Mouse (Mus musculus) midbrain, embryonic 15.5 days (tissue): ENCODE measurements around the gene Btbd9. TPM values are rescaled to one million over a fixed set of nuclear protein-coding genes. Genes with fewer than 3 reads are reported as not detected.
A peak's percentile ranks its signal among the peaks of the same experiment; 100 is the strongest.

Experiments used
- ATAC-seq: fragments of 200-750 bp; cut with Nextera tagmentation; replicated peaks from 2 replicates; pipeline ENCODE4 v1.8.0; 2017; ENCODE audit warnings: moderate TSS enrichment
- H3K27ac ChIP-seq: fragments of 300-500 bp; sonication (generic); 2 replicates; pipeline ENCODE4 v1.5.1; 2015; ENCODE audit warnings: mild to moderate bottlenecking, inconsistent platforms
- H3K27me3 ChIP-seq: fragments of 300-500 bp; sonication (generic); replicated peaks from 2 replicates; pipeline ENCODE4 v1.6.1; 2015; ENCODE audit warnings: inconsistent platforms
- H3K36me3 ChIP-seq: fragments of 300-500 bp; sonication (generic); replicated peaks from 2 replicates; pipeline ENCODE4 v1.6.1; 2015; ENCODE audit warnings: inconsistent platforms
- H3K4me1 ChIP-seq: fragments of 300-500 bp; sonication (generic); 2 replicates; pipeline ENCODE4 v1.6.1; 2015; ENCODE audit warnings: inconsistent platforms
- H3K4me2 ChIP-seq: fragments of 300-500 bp; sonication (generic); 2 replicates; pipeline ENCODE4 v1.6.1; 2015; ENCODE audit warnings: inconsistent platforms, mild to moderate bottlenecking, moderate library complexity
- H3K4me3 ChIP-seq: fragments of 300-500 bp; sonication (generic); 2 replicates; pipeline ENCODE4 v1.5.1; 2015; ENCODE audit warnings: mild to moderate bottlenecking, inconsistent platforms
- H3K9ac ChIP-seq: fragments of 300-500 bp; sonication (generic); 2 replicates; pipeline ENCODE4 v1.6.1; 2015; ENCODE audit warnings: mild to moderate bottlenecking, inconsistent platforms
- H3K9me3 ChIP-seq: fragments of 300-500 bp; sonication (generic); 2 replicates; pipeline ENCODE4 v1.6.1; 2016; ENCODE audit warnings: inconsistent platforms
- WGBS: fragments of 180-500 bp; shearing (Covaris S2); methylation state at CpG from one replicate; pipeline ENCODE4 v1.1.7; 2015; ENCODE audit warnings: mixed read lengths; 5-methylcytosine and 5-hydroxymethylcytosine counted together
- polyA plus RNA-seq: library from polyadenylated mRNA; unstranded; fragments of >200 nt; fragmentation: Nextera tagmentation; extraction: Ambion mirVana; gene quantifications from 2 replicates; pipeline ENCODE4 v1.2.1, GENCODE M21; 2015

Gene Btbd9
- polyA plus RNA-seq, 1 experiment from 2014 or later, result 163 TPM

- 92% methylated on average over 4 of the region's 4 CpGs for WGBS
- no peaks in the 10 kb centered on the region for H3K27me3 ChIP-seq
- no peak overlapping the region for H3K27ac ChIP-seq
- H3K9me3 ChIP-seq, result no peaks in the 10 kb centered on the region
- H3K4me1 ChIP-seq, result peaks cover 34% of the 10 kb centered on the region
- H3K36me3 ChIP-seq, result no peaks in the 10 kb centered on the region
- H3K4me2 ChIP-seq, result no peak overlapping the region
- ATAC-seq, result no peak
- no peak overlapping the region for H3K4me3 ChIP-seq
- H3K9ac ChIP-seq, result no peak overlapping the region
Observed at GRCm38 (mm10) chr17:30230428-30230827, 345.9 kb downstream of the Btbd9 start.

GRCm38 (mm10) chr17:30228439-30229215, 347.7 kb downstream of the Btbd9 start:
- Histone ChIP-seq H3K9me3 (no peaks in the 10 kb centered on the region), H3K9ac (no peak overlapping the region), H3K4me1 (peaks cover 43% of the 10 kb centered on the region), H3K27ac (no peak overlapping the region), H3K4me2 (no peak overlapping the region), H3K27me3 (no peaks in the 10 kb centered on the region), H3K36me3 (no peaks in the 10 kb centered on the region), H3K4me3 (no peak overlapping the region)
- WGBS, result 85% methylated on average over 10 of the region's 10 CpGs
- no peak for ATAC-seq

- Histone ChIP-seq H3K27ac (peak overlapping the region; percentile 55), H3K9me3 (no peaks in the 10 kb centered on the region), H3K4me2 (no peak overlapping the region), H3K4me1 (peaks cover 51% of the 10 kb centered on the region), H3K9ac (no peak overlapping the region), H3K27me3 (no peaks in the 10 kb centered on the region), H3K36me3 (no peaks in the 10 kb centered on the region), H3K4me3 (no peak overlapping the region)
- 21% methylated on average over 5 of the region's 5 CpGs for WGBS
- ATAC-seq, result peak; percentile 44
Observed at GRCm38 (mm10) chr17:30225030-30225740, 351.1 kb downstream of the Btbd9 start.

- Histone ChIP-seq H3K4me2 (no peak overlapping the region), H3K36me3 (no peaks in the 10 kb centered on the region), H3K4me3 (no peak overlapping the region), H3K4me1 (peaks cover 40% of the 10 kb centered on the region), H3K9me3 (no peaks in the 10 kb centered on the region), H3K9ac (no peak overlapping the region), H3K27me3 (no peaks in the 10 kb centered on the region), H3K27ac (no peak overlapping the region)
- ATAC-seq, result no peak
- 29% methylated on average over 12 of the region's 12 CpGs for WGBS
Observed at GRCm38 (mm10) chr17:30222837-30223236, 353.5 kb downstream of the Btbd9 start.

GRCm38 (mm10) chr17:30222361-30222760, 353.9 kb downstream of the Btbd9 start:
- Histone ChIP-seq H3K27me3 (no peaks in the 10 kb centered on the region), H3K27ac (no peak overlapping the region), H3K36me3 (no peaks in the 10 kb centered on the region), H3K9me3 (no peaks in the 10 kb centered on the region), H3K4me1 (peaks cover 40% of the 10 kb centered on the region), H3K4me3 (no peak overlapping the region), H3K4me2 (no peak overlapping the region), H3K9ac (no peak overlapping the region)
- no peak for ATAC-seq
- WGBS, result 70% methylated on average over 11 of the region's 11 CpGs

- Histone ChIP-seq H3K27ac (no peak overlapping the region), H3K4me3 (no peak overlapping the region), H3K4me1 (peaks cover 40% of the 10 kb centered on the region), H3K9me3 (no peaks in the 10 kb centered on the region), H3K27me3 (no peaks in the 10 kb centered on the region), H3K4me2 (no peak overlapping the region), H3K9ac (no peak overlapping the region), H3K36me3 (no peaks in the 10 kb centered on the region)
- 79% methylated on average over 14 of the region's 14 CpGs for WGBS
- no peak for ATAC-seq
Observed at GRCm38 (mm10) chr17:30221677-30222076, 354.6 kb downstream of the Btbd9 start.

- peaks cover 11% of the 10 kb centered on the region; the same call in 1 of the 2 replicates for H3K4me1 ChIP-seq
- no peak overlapping the region for H3K27ac ChIP-seq
- H3K9me3 ChIP-seq, result no peaks in the 10 kb centered on the region
- no peak for ATAC-seq
- H3K4me3 ChIP-seq, result no peak overlapping the region
- H3K9ac ChIP-seq, result no peak overlapping the region
- WGBS, result 61% methylated on average over 4 of the region's 4 CpGs
- no peaks in the 10 kb centered on the region for H3K27me3 ChIP-seq
- H3K36me3 ChIP-seq, result no peaks in the 10 kb centered on the region
- no peak overlapping the region for H3K4me2 ChIP-seq
Observed at GRCm38 (mm10) chr17:30215741-30216140, 360.5 kb downstream of the Btbd9 start.

- WGBS, result 93% methylated on average over 6 of the region's 6 CpGs
Observed at GRCm38 (mm10) chr17:30214393-30214792, 361.9 kb downstream of the Btbd9 start.

GRCm38 (mm10) chr17:30213371-30213770, 362.9 kb downstream of the Btbd9 start:
- no peaks in the 10 kb centered on the region for H3K27me3 ChIP-seq
- WGBS, result 93% methylated on average over 5 of the region's 5 CpGs
- no peak overlapping the region for H3K9ac ChIP-seq
- H3K9me3 ChIP-seq, result no peaks in the 10 kb centered on the region
- H3K4me3 ChIP-seq, result no peak overlapping the region
- H3K4me2 ChIP-seq, result no peak overlapping the region
- peaks cover 8% of the 10 kb centered on the region for H3K36me3 ChIP-seq
- no peak for ATAC-seq
- peaks cover 11% of the 10 kb centered on the region; the same call in 1 of the 2 replicates for H3K4me1 ChIP-seq
- peak overlapping the region; percentile 37; the same call in 1 of the 2 replicates for H3K27ac ChIP-seq

More at GRCm38 (mm10) chr17:30214393-30214792, 361.9 kb downstream of the Btbd9 start:
- Histone ChIP-seq H3K9me3 (no peaks in the 10 kb centered on the region), H3K36me3 (peaks cover 2% of the 10 kb centered on the region; the same call in 1 of the 2 replicates), H3K4me1 (peaks cover 11% of the 10 kb centered on the region; the same call in 1 of the 2 replicates), H3K27me3 (no peaks in the 10 kb centered on the region), H3K4me2 (no peak overlapping the region), H3K4me3 (no peak overlapping the region), H3K27ac (no peak overlapping the region), H3K9ac (no peak overlapping the region)
- no peak for ATAC-seq

GRCm38 (mm10) chr17:30212647-30213046, 363.6 kb downstream of the Btbd9 start:
- WGBS, result 69% methylated on average over 12 of the region's 12 CpGs
- H3K36me3 ChIP-seq, result peaks cover 8% of the 10 kb centered on the region
- no peaks in the 10 kb centered on the region for H3K27me3 ChIP-seq
- H3K4me3 ChIP-seq, result no peak overlapping the region
- no peak for ATAC-seq
- no peak overlapping the region for H3K9ac ChIP-seq
- H3K27ac ChIP-seq, result peak overlapping the region; percentile 53
- no peaks in the 10 kb centered on the region for H3K9me3 ChIP-seq
- H3K4me1 ChIP-seq, result peaks cover 11% of the 10 kb centered on the region; the same call in 1 of the 2 replicates
- H3K4me2 ChIP-seq, result no peak overlapping the region

GRCm38 (mm10) chr17:30210936-30211335, 365.4 kb downstream of the Btbd9 start:
- no peak overlapping the region for H3K27ac ChIP-seq
- peaks cover 19% of the 10 kb centered on the region for H3K4me1 ChIP-seq
- H3K36me3 ChIP-seq, result peaks cover 8% of the 10 kb centered on the region
- H3K4me3 ChIP-seq, result no peak overlapping the region
- H3K4me2 ChIP-seq, result no peak overlapping the region
- no peaks in the 10 kb centered on the region for H3K9me3 ChIP-seq
- ATAC-seq, result no peak
- no peaks in the 10 kb centered on the region for H3K27me3 ChIP-seq
- 94% methylated on average over 6 of the region's 6 CpGs for WGBS
- no peak overlapping the region for H3K9ac ChIP-seq

GRCm38 (mm10) chr17:30210262-30210661, 366.0 kb downstream of the Btbd9 start:
- no peaks in the 10 kb centered on the region for H3K9me3 ChIP-seq
- ATAC-seq, result no peak
- no peak overlapping the region for H3K4me3 ChIP-seq
- peaks cover 8% of the 10 kb centered on the region for H3K36me3 ChIP-seq
- H3K27ac ChIP-seq, result no peak overlapping the region
- peaks cover 20% of the 10 kb centered on the region for H3K4me1 ChIP-seq
- no peak overlapping the region for H3K9ac ChIP-seq
- H3K27me3 ChIP-seq, result no peaks in the 10 kb centered on the region
- no peak overlapping the region for H3K4me2 ChIP-seq
- 92% methylated on average over 8 of the region's 8 CpGs for WGBS
